Comparison of ENCODE assay signal across 10 mouse cellular contexts in the genomic region with DNA sequence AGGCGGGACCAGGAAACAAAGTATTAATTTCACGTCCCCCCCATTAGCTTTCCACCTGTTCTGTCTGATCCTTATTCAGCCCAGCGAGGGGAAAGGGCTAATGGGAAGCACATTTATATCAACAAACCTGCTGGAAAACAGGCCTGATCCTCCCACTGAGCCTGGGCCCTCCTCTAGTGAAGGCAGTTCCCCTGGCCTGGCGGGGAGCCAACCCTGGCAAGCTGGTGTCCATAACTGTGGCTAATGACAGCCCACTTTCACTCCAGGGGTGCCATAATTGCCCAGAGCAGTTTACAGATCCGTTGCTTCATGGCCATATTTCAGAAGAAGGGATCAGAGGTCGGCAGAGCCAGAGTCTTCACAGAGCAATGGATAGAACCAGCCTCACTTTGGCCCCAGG.
DNase-seq lines count a peak whose midpoint lies in the region; ATAC-seq lines count a peak whose summit lies in the region.
"Had no signal": no experiment of that assay in that cellular context is flagged by ENCODE, and none has a peak within 500 bp of the region (broad histone marks: within the 10 kb centered on the region; RNA-seq: fewer than 3 reads in every experiment).

No protein-coding gene starts in this region.

- peak; percentile 89 for ATAC-seq in kidney, embryonic 14.5 days (ENCODE audit: low FRiP score, low TSS enrichment)

- no peak overlapping the region for H3K27ac ChIP-seq in kidney, embryonic 14.5 days (ENCODE audit: low read depth, low read length)
- H3K27ac ChIP-seq: heart, embryonic 15.5 days had no signal

- peak; percentile 12 for DNase-seq in adrenal gland, postnatal 10 days
- no peak for DNase-seq in adrenal gland, adult 2 months
- no peak for DNase-seq in kidney, adult 18-20 months
- peak; percentile 69 for DNase-seq in Muller cell, postnatal 12 days (ENCODE audit: inconsistent ontology term)
- DNase-seq in hindlimb bud, embryonic 11.5 days (ENCODE audit: extremely low spot score, low read depth, low spot score): peak; percentile 42
- no peak for DNase-seq in frontal cortex, adult 2 months (ENCODE audit: extremely low spot score in 1 of 2, low spot score in 1 of 2)
- no peak for DNase-seq in liver

- H3K4me3 ChIP-seq in kidney, embryonic 14.5 days (ENCODE audit: low read length): no peak overlapping the region
- H3K4me3 ChIP-seq: heart, embryonic 15.5 days; megakaryocyte, embryonic 14.5 days had no signal

- no peaks in the 10 kb centered on the region for H3K9me3 ChIP-seq in kidney, embryonic 14.5 days (ENCODE audit: control insufficient read depth, low read length)
- H3K9me3 ChIP-seq: heart, embryonic 15.5 days; megakaryocyte, embryonic 14.5 days had no signal

- H3K36me3 ChIP-seq in kidney, embryonic 14.5 days (ENCODE audit: control insufficient read depth, insufficient read depth, low read length): no peaks in the 10 kb centered on the region
- H3K36me3 ChIP-seq: heart, embryonic 15.5 days had no signal

- H3K9ac ChIP-seq in kidney, embryonic 14.5 days (ENCODE audit: low read depth, low read length): no peak overlapping the region
- H3K9ac ChIP-seq: heart, embryonic 15.5 days had no signal

- no peaks in the 10 kb centered on the region for H3K27me3 ChIP-seq in kidney, embryonic 14.5 days (ENCODE audit: control insufficient read depth, insufficient read depth, low read length)
- H3K27me3 ChIP-seq: heart, embryonic 15.5 days; megakaryocyte, embryonic 14.5 days had no signal

- no peaks in the 10 kb centered on the region for H3K4me1 ChIP-seq in kidney, embryonic 14.5 days (ENCODE audit: control insufficient read depth, insufficient read depth, low read length)
- H3K4me1 ChIP-seq: heart, embryonic 15.5 days; megakaryocyte, embryonic 14.5 days had no signal

- WGBS in kidney, embryonic 14.5 days: 19% methylated on average over 6 of the region's 6 CpGs

- H3K4me2 ChIP-seq in kidney, embryonic 14.5 days (replicated peaks; ENCODE audit: low read depth, low read length): no peak overlapping the region
- H3K4me2 ChIP-seq: heart, embryonic 15.5 days had no signal

Comparison
In these comparisons a context has a peak if more than half of its experiments do, and no peak if none do; other contexts are left out.
1. DNase-seq: peak in adrenal gland, postnatal 10 days (single experiment), Muller cell, postnatal 12 days (single experiment) and hindlimb bud, embryonic 11.5 days (single experiment); none in adrenal gland, adult 2 months (single experiment), kidney, adult 18-20 months (single experiment), frontal cortex, adult 2 months (0 of 2) and liver (single experiment).